Mouse (Mus musculus): Measurements from ENCODE around the gene Gm10061. TPM values are rescaled to one million over a fixed set of nuclear protein-coding genes. Genes with fewer than 3 reads are reported as not detected.
"Not testable (repeated sequence)": the region's sequence is repeated elsewhere in the genome, so short reads cannot be mapped to it uniquely, and the experiment has no call there.

Gene Gm10061
- polyA plus RNA-seq (2012; rRNA removed): not detected in 2 replicates

DNA sequence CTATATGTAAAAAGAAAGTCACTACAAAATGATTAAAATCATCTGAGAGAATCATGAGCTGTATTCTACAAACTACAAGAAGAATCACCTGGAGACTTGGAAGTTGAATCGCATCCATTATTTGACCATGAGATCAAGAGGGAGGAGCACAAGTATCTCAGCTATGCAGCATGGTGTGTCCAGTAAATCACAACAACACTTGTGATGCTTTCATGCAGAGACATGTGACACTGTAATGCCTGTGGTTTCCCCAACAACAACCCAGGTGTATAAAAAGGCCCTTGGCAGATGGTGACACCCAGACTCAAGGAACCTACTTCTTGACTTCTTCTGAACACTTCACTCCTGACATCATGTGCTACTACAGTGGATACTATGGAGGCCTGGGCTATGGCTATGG, at the start of gene Gm10061:
Gm10061 (plus strand) TSS at position 301 of the 400 bp plus-strand sequence.
- no peak for DNase-seq (ENCODE audit: low read depth)
- TF ChIP-seq CTCF (IDR thresholded peaks at IDR 0.05; ENCODE audit: borderline replicate concordance, extremely low read depth, insufficient read depth, insufficient read length) (no peak), POLR2A (IDR thresholded peaks at IDR 0.05; ENCODE audit: borderline replicate concordance, extremely low read depth, insufficient read depth, insufficient read length, poor library complexity, severe bottlenecking) (no peak)

DNA sequence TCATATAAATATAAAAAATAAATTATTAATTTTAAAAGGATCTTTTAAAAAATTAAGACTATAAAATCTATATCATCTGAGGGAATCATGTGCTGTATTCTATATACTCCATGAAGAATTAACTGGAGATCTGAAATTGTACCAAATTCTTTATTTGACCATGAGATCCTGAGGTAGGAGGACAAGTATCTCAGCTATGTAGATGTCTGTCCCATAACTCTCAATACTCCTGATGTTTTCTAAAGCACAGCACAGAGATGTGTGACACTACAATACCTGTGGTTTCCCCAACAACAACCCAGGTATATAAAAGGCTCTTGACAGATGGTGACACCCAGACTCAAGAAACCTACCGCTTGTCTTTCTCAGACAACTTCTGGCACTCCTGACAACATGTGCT, 10.3 kb upstream of the Gm10061 start, which contains the start of gene Gm6358:
Gm6358 (plus strand) TSS at position 301 of the 400 bp plus-strand sequence.
- DNase-seq (ENCODE audit: low read depth): no peak
- TF ChIP-seq CTCF (IDR thresholded peaks at IDR 0.05; ENCODE audit: borderline replicate concordance, extremely low read depth, insufficient read depth, insufficient read length) (no peak), POLR2A (IDR thresholded peaks at IDR 0.05; ENCODE audit: borderline replicate concordance, extremely low read depth, insufficient read depth, insufficient read length, poor library complexity, severe bottlenecking) (no peak)

DNA sequence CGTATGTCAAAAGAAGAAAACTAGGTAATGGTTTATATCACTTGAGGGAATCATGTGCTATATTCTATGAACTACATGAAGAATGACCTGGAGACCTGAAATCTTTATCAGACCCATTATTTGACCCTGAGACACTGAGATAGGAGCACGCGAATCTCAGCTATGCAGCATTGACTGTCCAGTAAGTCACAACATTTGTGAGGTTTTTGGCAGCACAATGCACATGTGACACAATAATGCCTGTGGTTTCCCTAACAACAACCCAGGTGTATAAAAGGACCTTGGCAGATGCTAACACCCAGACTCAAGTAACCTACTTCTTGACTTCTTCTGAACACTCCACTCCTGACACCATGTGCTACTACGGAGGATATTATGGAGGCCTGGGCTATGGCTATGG, 6.8 kb downstream of the Gm10061 start, which contains the start of gene Gm9789:
Gm9789 (plus strand) TSS at position 301 of the 400 bp plus-strand sequence.
- DNase-seq (ENCODE audit: low read depth): no peak
- TF ChIP-seq POLR2A (IDR thresholded peaks at IDR 0.05; ENCODE audit: borderline replicate concordance, extremely low read depth, insufficient read depth, insufficient read length, poor library complexity, severe bottlenecking) (no peak), CTCF (IDR thresholded peaks at IDR 0.05; ENCODE audit: borderline replicate concordance, extremely low read depth, insufficient read depth, insufficient read length) (no peak)

DNA sequence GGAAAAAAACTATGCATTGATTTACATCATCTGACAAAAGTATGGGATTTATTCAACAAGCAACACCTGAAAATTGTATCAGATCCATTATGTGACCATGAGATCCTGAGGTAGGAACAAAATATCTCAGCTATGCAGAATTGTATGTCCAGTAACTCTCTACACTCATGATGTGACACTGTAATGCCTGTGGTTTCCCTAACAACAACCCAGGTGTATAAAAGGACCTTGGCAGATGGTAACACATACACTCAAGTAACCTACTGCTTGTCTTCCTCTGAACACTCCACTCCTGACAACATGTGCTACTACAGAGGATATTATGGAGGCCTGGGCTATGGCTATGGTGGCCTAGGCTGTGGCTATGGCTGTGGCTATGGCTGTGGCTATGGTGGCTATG, 18.3 kb downstream of the Gm10061 start, which contains the start of gene Gm7735:
Gm7735 (plus strand) TSS at position 301 of the 400 bp plus-strand sequence.
- DNase-seq (ENCODE audit: low read depth): not testable (repeated sequence)

DNA sequence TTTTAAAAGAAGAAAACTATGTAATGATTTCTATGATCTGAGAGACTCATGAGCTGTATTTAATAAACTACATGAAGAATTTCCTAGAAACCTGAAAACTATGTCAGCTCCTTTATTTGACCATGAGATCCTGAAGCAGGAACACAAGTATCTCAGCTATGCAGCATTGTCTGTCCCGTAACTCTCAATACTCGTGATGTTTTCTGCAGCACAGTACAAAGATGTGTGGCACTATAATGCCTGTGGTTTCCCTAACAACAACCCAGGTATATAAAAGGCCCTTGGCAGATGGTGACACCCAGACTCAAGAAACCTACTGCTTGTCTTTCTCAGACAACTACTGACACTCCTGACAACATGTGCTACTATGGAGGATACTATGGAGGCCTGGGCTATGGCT, 23.5 kb downstream of the Gm10061 start, which contains the start of gene 1110057P08Rik:
1110057P08Rik (plus strand) TSS at position 301 of the 400 bp plus-strand sequence.
- no peak for DNase-seq (ENCODE audit: low read depth)
- TF ChIP-seq POLR2A (IDR thresholded peaks at IDR 0.05; ENCODE audit: borderline replicate concordance, extremely low read depth, insufficient read depth, insufficient read length, poor library complexity, severe bottlenecking): no peak
- TF ChIP-seq CTCF (IDR thresholded peaks at IDR 0.05; ENCODE audit: borderline replicate concordance, extremely low read depth, insufficient read depth, insufficient read length): no peak

DNA sequence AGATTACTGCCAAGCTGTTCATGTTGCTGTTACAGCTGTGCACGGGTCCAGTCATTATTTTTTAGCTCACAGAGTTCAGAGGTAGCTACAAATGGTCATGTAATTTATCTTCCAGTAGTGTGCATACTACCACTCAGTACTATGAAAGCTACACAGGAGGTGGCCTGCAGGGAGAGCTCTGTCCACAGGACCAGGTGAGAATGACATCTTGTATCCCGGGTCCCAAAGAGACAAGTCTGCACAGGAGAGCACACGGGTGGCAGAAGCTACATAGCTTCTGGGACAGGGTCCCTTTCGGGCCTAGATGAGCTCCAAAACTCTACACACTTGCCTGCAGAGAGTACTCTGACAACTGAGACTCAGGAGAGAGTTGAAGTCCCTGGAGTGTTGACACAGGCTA, 37.7 kb downstream of the Gm10061 start:
- no peak for DNase-seq (ENCODE audit: low read depth)
- no peak for TF ChIP-seq CTCF (IDR thresholded peaks at IDR 0.05; ENCODE audit: borderline replicate concordance, extremely low read depth, insufficient read depth, insufficient read length)
- no peak for TF ChIP-seq POLR2A (IDR thresholded peaks at IDR 0.05; ENCODE audit: borderline replicate concordance, extremely low read depth, insufficient read depth, insufficient read length, poor library complexity, severe bottlenecking)

Other genes with a start within 250 kb of the Gm10061 start
- not detected in 2 replicates for gene Krtap19-9b, start 218.8 kb upstream of the Gm10061 start, polyA plus RNA-seq (2012; rRNA removed)
- gene Krtap16-3, start 188.2 kb upstream of the Gm10061 start, polyA plus RNA-seq (2012; rRNA removed): not detected in 2 replicates
- not detected in 2 replicates for gene Krtap22-2, start 140.3 kb upstream of the Gm10061 start, polyA plus RNA-seq (2012; rRNA removed)
- not detected in 2 replicates for gene Gm10229, start 135.8 kb upstream of the Gm10061 start, polyA plus RNA-seq (2012; rRNA removed)
- gene Krtap6-1, start 119.4 kb upstream of the Gm10061 start, polyA plus RNA-seq (2012; rRNA removed): not detected in 2 replicates
- gene Gm10228, start 109.6 kb upstream of the Gm10061 start, polyA plus RNA-seq (2012; rRNA removed): not detected in 2 replicates
- gene Krtap6-5, start 103.2 kb upstream of the Gm10061 start, polyA plus RNA-seq (2012; rRNA removed): not detected in 2 replicates
- gene 1110025L11Rik, start 87.1 kb upstream of the Gm10061 start, polyA plus RNA-seq (2012; rRNA removed): not detected in 2 replicates
- not detected in 2 replicates for gene Krtap6-3, start 67.1 kb upstream of the Gm10061 start, polyA plus RNA-seq (2012; rRNA removed)
- not detected in 2 replicates for gene Gm6358, start 10.2 kb upstream of the Gm10061 start, polyA plus RNA-seq (2012; rRNA removed)
- gene Gm9789, start 6.9 kb downstream of the Gm10061 start, polyA plus RNA-seq (2012; rRNA removed): not detected in 2 replicates
- gene Gm7735, start 18.4 kb downstream of the Gm10061 start, polyA plus RNA-seq (2012; rRNA removed): not detected in 2 replicates
- gene 1110057P08Rik, start 23.6 kb downstream of the Gm10061 start, polyA plus RNA-seq (2012; rRNA removed): not detected in 2 replicates
- not detected in 2 replicates for gene Krtap20-2, start 54.8 kb downstream of the Gm10061 start, polyA plus RNA-seq (2012; rRNA removed)